Mouse (Mus musculus) cerebellum, postnatal 10 days (tissue): ENCODE measurements at regions not wholly inside any gene's neighbourhood (a gene's known extent, or its start where the extent isn't known, plus 50 kb on each side); places are given as distances from the start of the nearest gene placed in this dataset.
A peak's percentile ranks its signal among the peaks of the same experiment; 100 is the strongest.

Experiments
- DNase-seq, 2 experiments: peaks; one replicate each; pipeline ENCODE4 v3.0.0; 2021; ENCODE audit warnings: mixed read lengths in 2 of 2

- DNase-seq, result peak; percentile 72 to 73
Observed at GRCm38 (mm10) chr1:107908236-107909063, 318.6 kb downstream of the Serpinb8 start.

DNA sequence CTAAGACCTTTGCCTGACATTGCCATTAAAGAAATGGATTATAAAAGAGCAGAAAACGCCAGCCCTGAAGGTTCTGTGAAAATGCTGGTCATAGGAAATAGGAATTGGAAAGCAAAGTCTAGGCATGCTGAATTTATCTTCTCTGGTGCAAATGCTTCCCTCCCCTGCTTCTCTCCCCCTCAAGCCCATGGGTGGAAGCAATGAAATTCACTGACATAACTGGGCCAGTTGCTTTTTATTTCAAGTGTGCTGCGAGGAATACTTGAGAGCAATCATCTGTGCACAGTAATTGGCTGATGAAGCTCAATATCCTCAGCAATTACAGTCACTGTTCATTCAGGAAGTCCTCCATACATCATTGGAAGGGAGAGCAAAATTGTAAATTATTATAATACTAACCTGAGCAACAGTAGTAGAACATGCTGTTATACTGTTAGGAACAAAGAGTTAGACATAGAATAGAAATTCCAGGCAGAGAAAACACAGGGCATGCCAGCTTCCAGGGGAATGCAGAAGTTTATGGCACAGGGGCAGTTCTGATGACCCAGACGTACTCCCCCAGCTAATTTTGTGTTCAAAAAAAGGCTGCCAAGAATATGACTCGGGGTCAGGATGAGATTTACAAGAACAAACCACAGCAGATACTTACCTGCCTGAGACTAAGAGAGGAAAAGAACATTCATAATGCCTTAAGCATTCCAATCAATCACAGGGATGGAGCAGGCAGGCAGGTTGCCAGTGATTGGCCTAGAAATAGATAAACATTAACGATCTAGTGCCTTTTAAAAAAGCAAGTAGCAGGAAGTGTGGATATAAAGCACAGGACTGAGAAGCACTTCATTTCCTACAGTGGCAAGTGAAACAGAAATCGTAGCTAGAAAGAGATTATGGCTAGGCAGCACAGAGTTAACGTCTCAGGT is 325.1 kb downstream of the Serpinb8 start:
- no peak for DNase-seq

GRCm38 (mm10) chr1:107917037-107917436 is 327.2 kb downstream of the Serpinb8 start:
- DNase-seq, result no peak

- DNase-seq, result no peak
Observed at GRCm38 (mm10) chr1:107941601-107942270, 351.9 kb downstream of the Serpinb8 start.

DNA sequence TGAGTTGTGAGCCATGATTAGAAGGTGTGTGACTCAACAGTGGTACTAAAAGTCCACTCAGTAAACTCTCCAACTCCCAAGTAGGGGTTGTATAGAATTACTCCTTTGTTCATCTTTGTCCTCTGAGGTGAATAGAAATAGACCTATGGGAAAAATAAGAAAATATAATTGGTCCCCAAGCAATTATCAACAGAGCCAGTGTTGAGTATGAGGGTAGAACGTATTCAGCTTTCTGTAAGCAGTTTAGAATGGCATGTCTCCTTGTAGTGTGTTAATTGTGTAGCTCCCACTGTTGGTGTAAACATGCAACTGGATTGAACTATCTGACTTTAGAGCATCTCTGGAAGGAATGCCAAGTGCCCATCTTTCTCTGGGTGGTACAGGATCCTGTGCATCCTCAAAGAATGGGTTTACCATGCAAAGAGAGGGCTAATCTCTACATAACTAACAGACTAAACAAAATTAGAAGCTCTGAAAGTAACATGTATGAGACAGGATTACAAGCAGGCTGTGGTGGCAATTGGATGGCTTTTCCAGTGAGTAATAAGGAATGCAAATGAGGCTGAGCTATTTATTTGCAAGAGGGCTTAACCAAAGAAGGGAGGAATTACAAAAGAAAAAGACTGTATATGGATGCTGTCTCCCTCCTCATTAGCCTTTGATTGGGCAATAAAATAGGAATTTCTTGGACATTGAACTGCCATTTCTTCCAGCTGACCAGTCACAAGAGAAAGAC is 356.6 kb downstream of the Serpinb8 start:
- no peak for DNase-seq

DNA sequence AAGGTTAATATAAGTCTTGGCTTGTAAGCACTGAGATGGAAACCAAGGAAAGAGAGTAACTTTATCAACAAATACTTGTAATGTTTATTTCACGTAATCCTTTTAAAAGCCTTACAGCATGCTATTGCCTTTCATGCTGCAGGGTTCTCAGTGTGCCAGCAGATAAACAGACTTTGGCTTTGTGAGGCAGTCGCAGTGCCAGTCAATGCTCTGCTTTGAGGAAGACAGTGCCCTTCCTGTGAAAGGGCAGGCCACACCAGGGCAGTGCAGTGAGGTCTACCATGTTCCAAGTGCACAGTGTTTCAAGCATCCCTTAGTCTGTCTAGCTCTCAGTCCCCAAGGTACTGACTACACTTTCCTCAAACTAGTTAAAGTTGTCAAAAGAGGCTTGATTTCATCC is 360.6 kb downstream of the Serpinb8 start:
- peak; percentile 14 to 33 for DNase-seq

GRCm38 (mm10) chr1:107961009-107961408 is 371.2 kb downstream of the Serpinb8 start:
- DNase-seq, result no peak

GRCm38 (mm10) chr1:107975626-107976335 is 386.0 kb downstream of the Serpinb8 start:
- peak; percentile 5 to 14 for DNase-seq

DNA sequence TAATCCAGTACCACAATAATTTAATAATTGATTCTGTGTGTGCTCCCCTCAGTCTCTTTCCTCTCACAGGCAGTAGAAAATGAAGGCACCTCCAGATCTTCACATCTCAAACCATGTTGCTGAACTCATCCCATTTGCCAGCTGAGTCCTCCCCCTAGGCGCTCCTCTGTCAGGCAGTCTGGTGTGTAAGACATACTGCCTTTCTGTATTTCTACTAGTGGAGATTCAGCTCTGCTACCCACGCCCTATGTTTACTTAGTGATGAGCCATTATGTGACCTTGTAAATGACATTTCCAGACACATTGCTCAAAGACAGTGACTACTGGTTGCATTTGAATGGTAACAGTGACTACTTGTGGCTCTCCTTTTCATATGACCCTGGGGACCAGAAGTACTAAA is 387.9 kb downstream of the Serpinb8 start:
- DNase-seq, result no peak

GRCm38 (mm10) chr1:107978411-107978810 is 388.6 kb downstream of the Serpinb8 start:
- DNase-seq, result no peak

- DNase-seq, result no peak
Observed at GRCm38 (mm10) chr1:107985646-107986045, 395.8 kb downstream of the Serpinb8 start.

DNA sequence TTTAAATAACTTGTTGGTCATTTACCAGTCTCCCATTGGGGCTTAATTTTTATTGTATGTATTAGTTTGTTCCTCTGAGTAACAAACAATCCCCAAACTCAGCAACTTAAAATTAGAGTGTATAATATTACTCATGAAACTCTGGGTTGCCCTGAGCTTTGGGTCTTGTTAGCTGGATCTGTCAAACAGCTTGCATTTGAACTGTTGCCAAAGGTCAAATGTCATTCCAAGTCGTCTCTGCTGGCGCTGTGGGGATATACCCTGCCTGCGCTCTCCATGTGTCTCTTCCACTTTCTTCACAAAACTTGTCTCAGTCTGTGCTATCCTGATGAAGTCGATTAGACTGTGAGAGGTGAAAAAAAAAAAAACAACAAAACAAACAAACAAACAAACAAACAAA is 398.3 kb downstream of the Serpinb8 start:
- no peak for DNase-seq

GRCm38 (mm10) chr1:107993013-107993412 is 403.2 kb downstream of the Serpinb8 start:
- peak; percentile 55 to 59 for DNase-seq

DNA sequence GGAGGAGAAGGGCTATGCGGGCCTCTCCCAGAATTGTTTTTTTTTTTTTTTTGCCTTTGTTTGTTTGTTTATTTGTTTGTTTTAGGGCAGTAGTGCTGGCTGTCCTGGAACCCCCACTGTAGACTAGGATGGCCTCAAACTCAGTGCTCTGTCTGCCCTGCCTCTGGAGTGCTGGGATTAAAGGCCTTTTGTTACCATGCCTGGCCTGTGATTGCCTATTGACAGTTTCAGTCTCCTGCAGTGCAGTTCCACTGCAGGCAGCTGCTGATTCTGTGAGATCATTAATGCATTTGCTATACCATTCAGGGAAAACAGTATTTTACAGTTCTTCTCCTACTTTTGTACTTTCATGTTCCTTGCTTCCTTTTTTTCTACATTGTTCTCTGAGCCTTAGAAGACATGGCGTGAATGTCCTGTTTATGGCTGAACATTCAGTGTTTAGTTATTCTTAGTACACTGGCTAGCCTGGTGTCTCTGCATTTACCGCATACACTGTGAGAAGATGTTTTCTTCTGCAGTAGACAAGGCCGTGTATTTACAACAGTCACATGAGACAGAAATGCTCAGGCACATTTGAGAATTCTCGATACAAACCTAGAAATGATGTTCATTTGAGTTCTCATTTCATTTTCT is 434.0 kb downstream of the Serpinb8 start:
- DNase-seq, result no peak

- no peak for DNase-seq
Observed at GRCm38 (mm10) chr1:108024705-108025104, 434.9 kb downstream of the Serpinb8 start.

- no peak for DNase-seq
Observed at GRCm38 (mm10) chr1:108026461-108026860, 436.7 kb downstream of the Serpinb8 start.

DNA sequence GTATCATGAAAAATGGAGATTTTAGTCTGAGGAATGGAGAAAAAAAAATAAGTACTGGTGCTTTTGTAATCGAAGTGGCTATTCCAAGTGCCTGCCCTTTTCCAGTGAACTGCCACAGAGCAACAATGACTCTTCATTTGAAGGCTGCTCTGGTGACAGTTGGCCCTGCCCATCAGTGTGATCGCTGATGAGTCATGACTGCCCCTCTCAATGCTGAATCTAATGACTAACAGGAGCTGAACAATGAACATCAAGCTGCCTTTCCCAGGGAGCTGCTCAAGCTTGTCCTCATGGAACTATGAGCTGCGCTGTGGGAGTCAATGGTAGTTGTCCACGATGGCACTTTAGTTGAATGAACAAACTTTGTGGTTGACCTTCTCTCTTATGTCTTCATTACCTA is 456.4 kb downstream of the Serpinb8 start:
- DNase-seq, result no peak

DNA sequence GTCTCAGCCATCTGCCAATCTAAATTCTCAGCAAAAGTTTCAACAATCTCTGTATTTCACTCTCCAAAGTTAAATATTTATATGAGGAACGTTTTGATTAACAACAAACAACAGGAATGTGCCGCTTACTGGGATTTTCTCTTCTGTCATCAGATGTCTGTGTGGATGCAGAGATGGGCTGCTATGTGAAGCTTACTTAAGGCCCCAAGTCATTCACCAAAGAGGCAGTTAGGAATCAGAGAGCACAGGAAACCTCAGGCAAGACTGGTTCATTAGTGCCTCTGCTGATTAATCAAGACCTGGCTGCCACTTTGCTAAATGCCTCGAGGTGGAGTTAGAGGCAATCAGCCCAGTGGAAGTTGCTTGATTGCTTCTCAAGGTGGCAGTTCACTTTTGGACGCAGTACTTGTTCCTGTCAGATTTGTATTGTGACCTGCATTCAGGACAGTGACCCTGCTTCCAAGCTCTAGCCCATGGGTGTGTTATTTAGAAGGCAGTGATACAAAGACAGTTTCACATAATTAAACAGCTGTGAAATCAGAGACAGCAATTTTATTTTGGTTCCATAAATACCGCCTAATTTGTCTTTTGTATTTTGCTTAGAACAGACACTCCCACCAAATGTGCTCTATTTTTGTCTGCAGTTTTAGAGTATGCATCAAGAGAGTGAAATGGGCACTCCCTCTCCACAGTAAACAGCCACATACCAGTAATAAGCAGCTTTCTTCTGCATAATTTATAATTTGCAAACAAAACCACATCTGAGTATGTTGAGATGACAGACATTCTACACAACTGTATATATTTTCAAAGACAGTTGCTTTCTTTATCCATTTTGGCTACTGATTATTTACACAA is 457.3 kb downstream of the Serpinb8 start:
- peak in 1 of 2 experiments; percentile 3 for DNase-seq

DNA sequence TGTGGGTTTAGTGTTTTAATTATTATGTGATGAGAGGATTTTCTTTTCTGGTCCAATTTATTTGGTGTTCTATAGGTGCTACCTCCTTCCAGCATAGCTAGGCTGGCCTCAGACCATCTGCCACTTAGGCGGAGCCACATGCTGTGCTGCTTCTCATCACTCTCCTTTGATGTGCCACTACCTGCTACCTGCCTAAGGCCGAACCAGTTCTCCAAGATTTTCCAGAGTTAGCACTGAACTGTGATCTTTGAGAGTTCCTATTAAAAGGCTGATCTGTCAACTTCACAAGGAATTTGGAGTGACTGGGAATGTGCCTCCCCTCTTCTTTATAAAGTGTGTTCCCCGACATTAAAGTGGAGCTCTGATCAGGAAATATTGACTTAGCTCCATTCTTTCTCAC is 504.8 kb downstream of the Serpinb8 start:
- no peak for DNase-seq

DNA sequence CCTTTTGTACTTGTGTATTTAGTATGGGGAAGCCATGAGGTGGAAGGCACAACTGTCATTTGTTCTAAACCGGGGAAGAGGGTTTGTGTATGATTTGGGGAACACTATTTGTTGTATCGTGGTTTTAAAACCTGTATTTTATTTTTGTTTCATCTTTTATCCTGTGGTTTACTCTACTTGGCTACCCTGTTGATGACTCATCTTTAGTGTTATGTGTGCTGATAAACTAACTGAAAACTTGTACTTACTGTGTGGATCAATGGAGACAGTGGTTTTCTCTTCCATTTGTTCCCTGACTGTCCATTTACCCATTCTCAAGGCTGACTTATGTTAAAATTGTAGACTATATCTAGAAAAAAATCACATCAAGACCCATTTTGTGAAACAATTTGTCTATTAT is 512.8 kb downstream of the Serpinb8 start:
- DNase-seq, result no peak
